Mouse (Mus musculus) lung, postnatal 4 days (tissue): Measurements from ENCODE around the gene Taco1.
"Not testable (repeated sequence)": the region's sequence is repeated elsewhere in the genome, so short reads cannot be mapped to it uniquely, and the experiment has no call there.

Experiments
- DNase-seq, 2 experiments: peaks; one replicate each; pipeline ENCODE4 v3.0.0; 2021

Gene Taco1

DNA sequence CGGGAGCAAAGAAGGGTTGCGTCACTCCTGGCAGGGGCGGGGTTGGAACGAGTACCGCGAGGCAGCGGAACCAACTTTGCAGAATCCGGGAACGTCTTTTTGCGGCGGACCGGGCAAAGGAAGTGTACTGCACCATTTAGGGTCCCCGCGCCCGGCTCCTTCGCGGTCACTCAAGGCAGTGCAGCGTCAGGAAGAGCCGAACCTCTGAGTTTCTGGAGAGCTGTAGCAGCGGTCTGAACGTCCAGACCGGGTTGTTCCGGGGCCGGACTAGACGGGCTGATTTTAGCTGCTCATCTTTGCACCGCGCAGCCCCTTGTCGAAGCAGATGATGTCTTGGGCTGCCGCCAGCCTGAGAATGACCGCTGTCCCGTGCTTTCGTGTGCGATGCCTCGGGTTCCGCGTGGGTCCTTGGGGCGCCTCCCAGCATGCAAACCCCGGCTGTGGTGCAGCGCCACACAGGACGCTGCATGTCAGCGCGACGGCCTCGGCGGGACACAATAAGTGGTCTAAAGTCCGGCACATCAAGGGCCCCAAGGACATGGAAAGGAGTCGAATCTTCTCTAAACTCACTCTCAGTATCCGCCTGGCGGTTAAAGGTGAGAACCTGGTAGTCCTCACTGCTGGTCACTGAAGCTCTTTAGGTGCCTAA, at the start of gene Taco1:
Gene Taco1 (plus strand): TSS at position 139 of the 649 bp plus-strand sequence.
- DNase-seq, result peak; percentile 95 to 96

DNA sequence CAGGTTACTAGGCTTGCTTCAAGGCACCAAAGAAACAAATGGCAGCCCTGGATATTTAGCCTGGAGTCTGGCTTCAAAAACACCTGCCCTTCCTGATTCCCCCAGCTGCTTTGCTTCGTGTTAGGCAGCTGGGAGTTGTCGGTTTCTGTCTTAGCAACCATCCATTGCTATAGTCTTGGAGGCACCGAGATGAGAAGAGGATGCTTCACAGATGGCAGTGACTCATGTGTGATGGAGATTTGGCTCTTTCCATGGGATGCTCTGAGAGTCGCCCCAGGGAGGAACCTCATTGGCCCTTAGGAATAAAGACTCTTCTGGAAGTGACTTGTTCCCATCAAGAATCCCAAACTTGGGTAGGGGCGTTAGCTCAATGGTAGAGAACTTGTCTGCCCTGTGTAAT, 49.4 kb upstream of the Taco1 start:
- DNase-seq, result no peak

DNA sequence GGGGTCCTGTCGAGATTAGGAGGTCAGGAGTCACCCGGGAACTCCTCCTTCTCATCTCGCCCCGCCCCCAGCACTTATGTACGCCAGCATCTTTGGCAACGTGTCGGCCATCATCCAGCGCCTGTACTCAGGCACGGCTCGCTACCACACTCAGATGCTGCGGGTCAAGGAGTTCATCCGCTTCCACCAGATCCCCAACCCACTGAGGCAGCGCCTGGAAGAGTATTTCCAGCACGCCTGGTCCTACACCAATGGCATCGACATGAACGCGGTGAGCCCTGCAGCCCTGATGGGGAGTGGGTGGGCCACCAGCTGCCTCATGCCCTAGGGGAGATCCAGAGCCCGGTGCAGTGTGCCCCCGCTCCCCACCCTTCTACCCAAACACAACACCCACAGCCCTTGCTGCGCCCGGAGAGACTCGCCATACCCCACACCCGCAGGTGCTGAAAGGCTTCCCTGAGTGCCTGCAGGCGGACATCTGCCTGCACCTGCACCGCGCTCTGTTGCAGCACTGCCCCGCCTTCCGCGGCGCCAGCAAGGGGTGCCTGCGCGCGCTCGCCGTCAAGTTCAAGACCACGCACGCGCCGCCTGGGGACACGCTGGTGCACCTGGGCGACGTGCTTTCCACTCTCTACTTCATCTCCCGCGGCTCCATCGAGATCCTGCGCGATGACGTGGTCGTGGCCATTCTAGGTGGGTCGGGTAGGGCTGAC, 45.7 kb upstream of the Taco1 start:
- DNase-seq, result peak in 1 of 2 experiments; percentile 32

DNA sequence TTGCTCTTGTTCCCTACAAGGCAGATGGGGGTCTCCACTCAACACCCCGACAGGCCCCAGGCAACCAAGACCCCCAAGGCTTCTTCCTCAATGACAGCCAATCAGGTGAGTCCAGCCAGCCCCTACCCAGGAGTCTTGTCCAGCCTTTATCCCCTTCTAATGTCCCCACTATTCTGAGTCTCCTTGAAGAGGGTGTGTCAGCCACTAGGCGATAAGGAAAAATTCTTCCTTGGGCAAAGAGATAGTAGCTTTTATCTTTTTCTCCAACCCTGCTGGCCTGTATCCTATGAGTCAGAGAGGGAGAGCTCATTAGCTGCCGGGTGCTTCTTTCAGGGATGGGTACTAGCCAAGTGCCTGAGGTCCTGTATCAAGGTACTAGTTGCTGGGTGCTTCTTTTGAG, 40.1 kb upstream of the Taco1 start:
- DNase-seq, result no peak

DNA sequence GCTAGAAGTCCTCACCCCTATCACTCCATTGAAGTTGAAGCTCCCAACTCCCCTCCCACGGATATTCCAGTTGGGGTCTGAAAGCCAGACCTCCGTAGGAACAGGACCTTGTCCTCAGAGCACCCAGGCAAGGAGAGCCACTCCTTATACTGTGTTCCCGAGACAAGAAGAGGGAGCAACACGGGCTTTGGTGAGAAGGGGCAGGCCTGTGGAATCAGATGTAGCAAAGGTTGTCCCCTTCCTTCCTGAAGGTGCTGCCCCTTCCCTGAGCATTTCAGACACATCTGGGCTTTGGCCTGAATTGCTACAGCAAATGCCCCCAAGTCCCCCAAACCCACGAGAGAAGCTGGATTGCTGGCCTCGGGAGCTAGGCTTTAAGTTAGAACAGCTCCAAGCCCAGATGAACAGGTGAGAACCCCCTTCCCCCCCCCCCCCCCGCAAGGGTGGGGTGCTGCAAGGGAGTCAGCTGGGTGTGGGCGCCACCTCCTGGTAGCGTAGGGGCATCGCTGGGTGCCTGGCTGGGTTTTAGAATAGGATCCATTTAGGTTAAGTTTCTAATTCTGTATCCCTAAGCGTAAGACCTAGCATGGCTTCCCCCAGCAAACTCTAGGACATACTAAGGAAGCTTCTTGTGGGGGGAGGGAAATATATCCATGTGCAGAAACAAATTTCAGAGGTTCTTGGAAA, 39.3 kb upstream of the Taco1 start:
- peak; percentile 65 to 78 for DNase-seq

DNA sequence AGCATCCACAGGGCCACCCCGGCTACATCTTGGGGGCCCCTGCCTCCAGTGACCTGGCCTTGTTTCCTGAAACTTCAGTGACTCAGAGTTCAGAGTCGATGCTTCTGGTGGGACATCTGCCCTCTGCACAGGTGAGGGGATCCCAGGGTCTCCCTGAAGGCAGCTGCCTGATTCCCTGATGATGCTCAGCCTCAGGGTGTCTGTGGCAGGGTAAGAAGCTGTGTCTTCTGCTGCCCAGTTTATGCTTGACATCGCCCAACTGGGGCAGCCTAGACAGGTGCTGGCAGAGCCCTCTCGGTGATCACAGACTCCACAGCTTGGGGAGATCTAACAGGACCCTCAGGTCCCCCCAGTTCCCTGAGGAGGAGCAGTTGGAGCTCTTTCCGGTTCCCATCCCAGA, 38.3 kb upstream of the Taco1 start:
- DNase-seq, result no peak

DNA sequence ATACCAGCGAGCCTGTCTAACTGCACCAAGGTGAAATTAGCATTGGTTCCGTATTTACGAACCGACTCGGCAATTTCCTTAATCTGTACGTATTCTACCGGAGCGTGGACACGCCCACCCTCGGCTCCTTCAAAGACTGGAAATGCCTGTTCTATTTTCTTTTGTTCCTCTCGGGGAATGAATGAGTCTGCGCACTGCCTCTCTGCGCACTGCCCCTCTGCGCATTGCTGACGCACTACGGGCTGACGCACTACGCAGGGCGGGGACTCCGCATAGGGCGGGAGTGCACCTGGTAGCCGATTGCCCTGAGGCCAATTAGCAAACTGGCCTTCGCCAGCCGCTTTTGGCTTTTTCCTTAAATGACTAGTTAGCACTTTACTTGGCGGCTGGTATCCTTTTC, 33.8 kb upstream of the Taco1 start:
- not testable (repeated sequence) for DNase-seq

DNA sequence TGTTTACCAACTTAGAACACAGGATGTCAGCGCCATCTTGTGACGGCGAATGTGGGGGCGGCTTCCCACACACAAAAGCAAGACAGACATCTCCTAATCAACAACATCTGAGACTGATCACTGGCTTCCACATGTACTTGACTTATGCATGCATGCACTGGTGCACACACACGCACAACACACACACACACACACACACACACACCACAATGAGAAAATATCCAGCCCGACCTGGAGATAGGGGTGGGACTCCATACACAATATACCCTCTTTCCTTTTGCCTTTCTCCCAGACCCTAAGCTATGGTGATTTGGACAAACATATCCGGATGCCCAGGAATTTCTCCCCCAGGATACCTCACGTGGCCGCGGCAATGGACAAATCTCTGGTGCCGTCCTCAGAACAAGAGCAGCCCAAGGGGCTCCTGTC, 32.4 kb upstream of the Taco1 start:
- DNase-seq, result peak; percentile 39 to 56

DNA sequence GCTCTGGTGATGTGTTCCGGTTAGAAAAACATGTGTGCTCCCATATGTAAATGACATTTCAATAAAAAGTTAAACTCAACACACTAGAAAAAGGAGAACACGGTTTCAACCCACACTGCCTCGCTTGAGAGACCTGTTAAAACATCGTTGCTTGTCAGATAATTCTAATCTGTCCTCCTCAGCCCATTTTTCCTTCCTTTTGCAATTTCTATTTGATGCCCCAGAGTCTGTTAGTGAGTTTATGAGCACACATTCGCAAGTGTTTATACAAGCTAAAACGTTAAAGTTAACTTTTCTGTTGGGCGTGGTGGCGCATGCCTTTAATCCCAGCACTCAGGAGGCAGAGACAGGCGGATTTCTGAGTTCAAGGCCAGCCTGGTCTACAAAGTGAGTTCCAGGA, 30.9 kb upstream of the Taco1 start:
- DNase-seq, result no peak

DNA sequence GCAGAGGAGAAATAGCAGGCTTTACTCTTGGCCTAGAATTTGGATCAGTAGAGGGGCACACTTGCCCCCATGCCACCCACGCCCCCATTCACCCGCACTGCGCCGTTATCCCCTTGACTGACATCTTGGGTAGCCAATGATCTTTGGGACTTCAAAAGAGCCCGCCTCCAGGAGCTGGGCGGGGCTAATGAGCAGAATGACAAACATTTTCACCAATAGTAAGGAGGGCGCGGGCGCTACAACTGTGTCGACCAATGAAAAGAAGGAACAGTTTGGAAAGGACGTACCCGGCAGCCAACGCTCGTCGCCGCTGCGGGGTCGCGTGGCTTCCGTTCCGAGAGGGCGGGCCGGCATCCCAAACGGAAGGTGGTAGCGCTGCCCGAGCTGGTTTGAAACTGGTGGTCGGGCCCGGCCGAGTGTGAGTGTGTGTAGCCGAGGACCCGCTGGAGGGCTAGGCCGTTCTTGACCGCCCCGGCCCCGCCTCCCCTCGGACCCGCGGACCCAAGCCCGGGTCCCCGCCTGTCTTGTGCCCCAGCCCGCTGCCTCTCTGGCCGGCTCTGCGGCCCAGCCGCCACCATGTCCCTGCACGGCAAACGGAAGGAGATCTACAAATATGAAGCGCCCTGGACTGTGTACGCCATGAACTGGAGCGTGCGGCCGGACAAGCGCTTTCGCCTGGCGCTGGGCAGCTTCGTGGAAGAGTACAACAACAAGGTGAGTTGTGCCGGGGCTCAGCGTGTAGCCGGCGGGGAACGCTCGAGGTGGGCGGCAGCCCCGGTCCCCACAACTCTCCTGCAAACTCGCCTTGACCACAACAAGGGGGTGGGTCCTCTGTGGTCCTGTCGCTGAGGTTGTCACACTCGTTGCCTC, 29.1 kb upstream of the Taco1 start, which contains the start of gene Dcaf7:
Gene Dcaf7 (plus strand): TSS at position 325 of the 870 bp plus-strand sequence.
- peak; percentile 97 to 98 for DNase-seq

DNA sequence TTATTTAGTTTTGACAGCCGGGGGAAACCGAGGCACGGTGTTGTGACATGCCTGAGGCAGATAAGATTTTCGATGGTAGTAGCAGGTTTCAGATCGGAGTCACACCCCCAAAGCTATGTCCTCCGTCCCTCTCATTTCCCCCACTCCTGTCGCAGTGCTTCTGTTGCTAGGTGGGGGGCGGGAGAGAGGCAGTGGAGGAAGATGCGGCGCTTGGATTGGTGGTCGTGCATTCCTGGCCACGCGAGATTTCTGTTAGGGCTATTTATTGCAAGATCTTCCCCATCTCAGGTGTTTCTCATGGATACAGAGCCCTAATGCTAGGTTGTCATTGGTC, 28.5 kb upstream of the Taco1 start:
- peak; percentile 47 to 53 for DNase-seq

DNA sequence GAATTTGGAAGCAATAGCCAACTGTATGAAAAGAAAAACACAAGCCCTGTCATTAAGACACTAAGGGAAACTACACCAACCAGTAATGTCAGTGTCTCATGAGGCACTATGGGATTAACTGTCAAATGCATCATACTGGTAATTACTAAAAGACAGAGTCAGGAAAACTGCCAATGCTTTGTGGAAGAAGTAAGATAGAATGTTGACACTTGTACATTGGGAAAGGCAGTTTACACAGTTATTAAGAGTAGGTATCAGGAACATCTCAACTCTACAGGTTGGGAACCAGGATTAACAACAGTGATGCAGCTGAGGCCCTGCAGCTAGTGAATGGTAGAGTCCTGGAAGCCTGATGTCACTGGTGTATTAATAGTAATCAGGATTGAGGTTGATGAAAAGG, 21.5 kb upstream of the Taco1 start:
- DNase-seq, result no peak

DNA sequence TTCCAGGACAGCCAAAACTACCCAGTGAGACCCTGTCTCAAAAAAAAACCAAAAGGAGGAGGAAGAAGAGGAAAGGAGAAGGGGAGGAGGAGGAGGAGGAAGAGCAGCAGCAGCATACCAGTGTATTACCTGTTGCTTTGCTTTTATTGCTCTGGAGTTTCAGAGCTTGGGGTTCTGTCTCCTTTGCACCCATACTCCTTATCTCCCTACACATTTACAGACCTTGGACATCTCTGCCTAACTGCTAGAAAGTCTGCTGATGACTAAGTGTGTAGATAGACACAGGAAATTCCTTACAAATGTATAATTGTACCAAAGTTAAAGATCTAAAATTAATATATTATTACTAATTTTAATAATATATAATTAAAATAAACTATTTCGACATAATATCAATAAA, 20.6 kb upstream of the Taco1 start:
- DNase-seq, result no peak

DNA sequence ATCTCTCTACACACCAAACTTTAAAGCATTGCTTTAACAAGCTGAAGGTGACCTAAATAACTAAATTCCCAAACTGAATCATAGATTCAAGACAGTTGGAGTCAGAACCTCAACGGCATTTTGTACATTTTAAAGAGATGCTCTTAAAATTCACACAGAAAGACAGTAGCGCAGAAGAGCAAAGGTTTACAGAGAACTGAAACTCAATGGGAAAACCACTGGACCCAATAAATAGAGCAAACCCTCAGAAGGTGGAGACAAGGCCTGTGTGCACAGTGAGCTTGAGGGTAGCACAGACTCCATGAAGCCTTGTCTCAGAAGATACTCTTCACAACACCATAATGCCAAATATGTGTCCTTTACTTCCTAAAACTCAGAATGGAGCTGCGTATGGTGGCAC, 20.1 kb upstream of the Taco1 start:
- no peak for DNase-seq

DNA sequence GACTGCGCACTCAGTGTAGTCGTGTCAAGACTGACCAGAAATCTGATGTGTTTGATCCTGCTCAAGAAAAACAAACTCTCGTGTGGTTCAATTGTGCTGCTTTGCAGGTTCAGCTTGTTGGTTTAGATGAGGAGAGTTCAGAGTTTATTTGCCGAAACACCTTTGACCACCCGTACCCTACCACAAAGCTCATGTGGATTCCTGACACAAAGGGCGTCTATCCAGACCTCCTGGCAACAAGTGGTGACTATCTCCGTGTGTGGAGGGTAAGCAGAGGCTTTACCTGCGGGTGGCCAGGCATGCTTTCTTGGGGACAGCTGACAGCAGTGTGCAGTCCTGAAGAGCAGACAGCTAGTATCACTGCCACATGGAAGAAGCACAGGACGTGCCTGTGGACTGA, 19.3 kb upstream of the Taco1 start:
- no peak for DNase-seq

DNA sequence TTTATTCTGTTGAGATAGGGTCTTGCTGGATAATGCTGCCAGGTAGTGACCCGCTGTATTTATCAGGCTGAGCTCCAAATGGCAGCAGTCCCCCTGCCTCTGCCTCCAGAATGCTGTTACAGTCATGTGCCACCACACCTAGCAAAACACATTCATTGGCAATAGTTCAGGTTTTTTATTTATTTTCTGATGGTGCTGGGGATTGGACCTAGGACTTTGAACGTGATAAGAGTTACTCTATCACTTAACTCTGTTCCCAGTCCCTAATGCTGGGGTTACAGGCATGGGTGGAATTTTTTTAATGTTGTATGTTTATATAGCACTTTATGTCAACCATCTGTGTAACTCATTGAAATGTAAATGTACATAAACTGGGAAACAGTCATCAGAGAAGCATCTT, 11.9 kb upstream of the Taco1 start:
- no peak for DNase-seq

DNA sequence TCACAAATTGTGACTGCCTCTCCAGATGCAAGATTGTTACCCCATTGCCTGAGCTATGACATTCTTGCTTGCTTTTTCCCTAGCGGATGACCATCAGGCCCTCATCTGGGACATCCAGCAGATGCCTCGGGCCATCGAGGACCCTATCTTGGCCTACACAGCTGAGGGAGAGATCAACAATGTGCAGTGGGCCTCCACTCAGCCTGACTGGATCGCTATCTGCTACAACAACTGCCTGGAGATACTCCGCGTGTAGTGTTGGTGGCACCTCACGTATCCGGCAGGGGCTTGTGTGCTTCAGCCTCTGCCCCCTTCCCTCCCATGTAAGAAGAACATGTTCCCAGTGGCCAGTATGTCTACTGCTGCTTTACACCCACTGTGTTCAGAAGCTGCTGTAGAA, 11.3 kb upstream of the Taco1 start:
- no peak for DNase-seq

DNA sequence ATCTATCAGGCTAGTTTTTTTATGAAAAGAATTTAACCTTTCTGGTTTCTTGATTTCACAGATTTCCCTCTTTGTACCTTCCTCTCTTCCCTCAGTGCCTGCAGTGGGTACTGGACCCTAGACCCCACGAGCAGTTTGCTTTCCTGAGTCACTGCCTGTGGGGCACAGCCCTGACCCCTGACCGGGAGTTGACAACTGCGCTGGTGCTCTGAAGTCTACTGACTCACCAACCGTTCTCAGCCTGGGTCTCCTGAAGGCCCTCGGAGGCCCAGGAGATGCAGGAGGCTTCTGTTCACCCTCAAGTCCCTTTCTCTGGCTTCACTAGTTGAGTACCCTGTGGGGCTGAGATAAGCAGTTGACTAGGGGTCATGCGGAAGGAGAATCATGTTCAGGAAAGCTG, 10.5 kb upstream of the Taco1 start:
- no peak for DNase-seq

DNA sequence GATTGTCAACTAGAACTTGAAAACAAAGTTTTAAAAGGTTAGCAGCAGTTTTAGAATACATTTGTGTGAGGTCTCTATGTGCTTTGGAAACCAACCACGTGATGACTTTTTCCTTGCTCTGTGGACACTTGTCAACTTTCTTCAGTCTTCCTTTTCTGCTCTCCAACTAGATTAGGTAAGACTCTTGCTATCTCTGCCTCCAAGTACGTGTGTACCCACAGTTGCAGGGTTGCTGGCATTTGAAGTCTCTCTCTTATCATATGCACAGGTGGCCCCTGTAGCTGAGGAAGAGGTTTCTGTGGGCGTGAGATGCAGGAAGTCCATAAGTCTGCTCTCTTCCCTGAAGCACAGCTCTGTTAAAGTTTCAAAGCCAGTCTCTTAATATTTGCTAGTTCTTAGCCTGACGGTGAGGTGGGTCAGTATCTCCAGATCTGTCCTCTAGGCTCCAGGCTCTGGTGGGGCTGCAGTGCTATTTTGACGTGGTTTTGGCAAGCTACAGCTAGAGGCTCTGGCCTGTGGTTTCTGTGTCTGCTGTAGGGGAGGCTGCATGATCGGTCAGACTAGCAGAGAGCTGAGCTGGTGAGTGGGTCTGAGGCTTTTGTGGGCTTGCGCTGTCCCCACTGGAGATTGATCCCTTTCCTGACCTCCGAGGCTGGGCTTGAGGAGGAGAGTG, 8.9 kb upstream of the Taco1 start:
- DNase-seq, result no peak

DNA sequence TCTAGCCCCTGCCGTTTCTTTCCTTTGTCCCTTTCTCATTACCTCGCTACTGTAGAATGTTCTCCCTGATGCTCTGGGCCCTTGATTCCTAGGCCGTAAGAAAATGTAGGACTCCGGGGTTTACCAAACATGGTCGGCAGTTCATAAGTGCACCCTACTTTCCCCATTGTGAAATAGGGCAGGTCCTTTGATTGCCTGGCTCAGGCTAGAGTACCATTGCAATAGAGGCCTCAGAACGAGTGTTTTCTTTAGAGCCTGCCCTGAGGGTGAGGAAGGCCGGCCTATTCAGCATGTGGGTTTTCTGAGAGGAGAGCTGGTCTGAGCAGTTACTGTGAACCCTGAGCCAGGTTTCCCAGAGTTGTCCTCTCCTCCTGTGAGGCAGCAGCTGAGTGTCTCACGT, 7.8 kb upstream of the Taco1 start:
- DNase-seq, result no peak

DNA sequence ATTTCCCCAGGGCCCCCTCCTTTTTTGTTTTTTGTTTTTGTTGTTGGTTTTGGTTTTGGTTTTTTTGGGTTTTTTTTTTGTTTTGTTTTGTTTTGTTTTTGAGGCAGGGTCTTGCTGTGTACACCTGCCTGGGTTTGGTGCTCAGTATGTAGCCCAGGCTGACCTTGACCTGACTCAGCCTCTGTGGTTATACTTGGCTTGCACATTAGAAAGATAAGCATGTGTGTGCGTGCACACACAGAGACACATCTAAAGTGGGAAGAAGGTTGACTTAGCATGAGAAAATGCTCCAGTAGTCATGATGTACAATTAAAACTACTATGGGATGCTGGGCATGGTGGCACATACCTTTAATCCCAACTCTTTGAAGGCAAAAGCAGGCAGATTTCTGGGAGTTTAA, 5.3 kb upstream of the Taco1 start:
- DNase-seq, result no peak

DNA sequence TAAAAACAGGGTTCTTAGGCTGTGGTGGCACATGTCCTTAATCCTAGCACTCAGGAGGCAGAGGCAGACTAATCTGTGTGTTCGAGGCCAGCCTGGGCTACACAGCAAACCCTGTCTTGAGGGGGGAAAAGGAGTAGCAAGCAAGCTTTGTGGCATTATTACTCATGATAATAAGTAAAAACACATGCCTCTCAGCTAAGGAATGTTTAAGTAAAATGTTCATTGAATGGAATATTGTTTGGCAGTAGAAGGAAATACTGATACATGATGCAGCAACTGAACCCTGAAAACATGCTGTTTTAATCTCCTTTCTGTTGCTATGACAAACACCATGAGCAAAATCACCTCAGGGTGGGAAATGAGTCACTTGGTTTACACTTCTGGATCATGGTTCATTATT, 4.5 kb upstream of the Taco1 start:
- DNase-seq, result no peak

DNA sequence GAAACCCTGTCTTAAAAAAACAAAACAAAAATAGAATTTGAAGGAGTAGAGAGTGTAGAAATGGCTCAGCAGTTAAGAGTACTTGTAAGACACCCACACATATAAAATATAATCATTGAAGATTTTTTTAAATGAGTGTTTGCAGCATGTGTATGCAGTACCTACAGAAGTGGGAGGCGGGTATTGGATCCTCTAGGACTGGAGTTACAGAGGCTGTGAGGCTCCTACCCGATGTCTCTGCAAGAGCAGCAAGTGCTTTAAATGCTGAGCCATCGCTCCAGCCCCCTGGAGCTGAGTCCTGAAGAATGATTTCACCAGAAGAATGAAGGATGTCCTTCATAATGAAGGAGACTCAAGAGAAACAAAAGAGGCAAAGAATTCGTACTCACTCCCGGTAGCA, 2.1 kb upstream of the Taco1 start:
- no peak for DNase-seq
